Mouse (Mus musculus) lung, embryonic 16.5 days (tissue): ENCODE measurements around the gene 1700102P08Rik. TPM values are rescaled to one million over a fixed set of nuclear protein-coding genes. Genes with fewer than 3 reads are reported as not detected.

ENCODE experiments used
- ATAC-seq: fragments of 200-750 bp; cut with Nextera tagmentation; 2 replicates; pipeline ENCODE4 v1.8.0; 2017; ENCODE audit warnings: low read depth, mild to moderate bottlenecking, moderate library complexity
- H3K27ac ChIP-seq: fragments of 300-500 bp; sonication (generic); 2 replicates; pipeline ENCODE4 v1.5.1; 2014; ENCODE audit warnings: mild to moderate bottlenecking, control low read depth, low read length
- H3K27me3 ChIP-seq: fragments of 300-500 bp; sonication (generic); 2 replicates; pipeline ENCODE4 v1.6.1; 2014; ENCODE audit warnings: low read depth, low read length, mixed read lengths; ENCODE audit not compliant: control insufficient read depth, insufficient read depth
- H3K36me3 ChIP-seq: fragments of 300-500 bp; sonication (generic); 2 replicates; pipeline ENCODE4 v1.6.1; 2014; ENCODE audit warnings: low read length; ENCODE audit not compliant: control insufficient read depth, insufficient read depth
- H3K4me1 ChIP-seq: fragments of 300-500 bp; sonication (generic); replicated peaks from 2 replicates; pipeline ENCODE4 v1.6.1; 2014; ENCODE audit warnings: low read length, mixed read lengths; ENCODE audit not compliant: control insufficient read depth, insufficient read depth
- H3K4me2 ChIP-seq: fragments of 300-500 bp; sonication (generic); 2 replicates; pipeline ENCODE4 v1.6.1; 2014; ENCODE audit warnings: low read depth, low read length, control low read depth
- H3K4me3 ChIP-seq: fragments of 300-500 bp; sonication (generic); 2 replicates; pipeline ENCODE4 v1.5.1; 2014; ENCODE audit warnings: mild to moderate bottlenecking, low read length, control low read depth
- H3K9ac ChIP-seq: fragments of 300-500 bp; sonication (generic); 2 replicates; pipeline ENCODE4 v1.6.1; 2014; ENCODE audit warnings: low read length, control low read depth
- H3K9me3 ChIP-seq: fragments of 300-500 bp; sonication (generic); 2 replicates; pipeline ENCODE4 v1.6.1; 2016; ENCODE audit warnings: low read length; ENCODE audit not compliant: control insufficient read depth
- WGBS: fragments of 180-500 bp; shearing (Covaris S2); extraction: QIAGEN DNeasy Blood & Tissue Kit; methylation state at CpG from one replicate; pipeline ENCODE4 v1.1.7; 2014; 5-methylcytosine and 5-hydroxymethylcytosine counted together
- polyA plus RNA-seq: library from polyadenylated mRNA; unstranded; fragments of >200 nt; fragmentation: Nextera tagmentation; extraction: Ambion mirVana; gene quantifications from 2 replicates; pipeline ENCODE4 v1.2.1, GENCODE M21; 2015

Gene 1700102P08Rik
- polyA plus RNA-seq, 1 experiment from 2014 or later = 0.41 TPM

GRCm38 (mm10) chr9:108439176-108439575 lies 46.6 kb downstream of the 1700102P08Rik start:
- no peak for ATAC-seq

GRCm38 (mm10) chr9:108440485-108440884 lies 47.9 kb downstream of the 1700102P08Rik start:
- no peak for ATAC-seq
- peaks cover 16% of the 10 kb centered on the region for H3K4me1 ChIP-seq
- no peak overlapping the region for H3K27ac ChIP-seq
- H3K36me3 ChIP-seq = no peaks in the 10 kb centered on the region
- H3K4me3 ChIP-seq = no peak overlapping the region
- H3K9ac ChIP-seq = no peak overlapping the region
- no peaks in the 10 kb centered on the region for H3K9me3 ChIP-seq
- no peaks in the 10 kb centered on the region for H3K27me3 ChIP-seq
- H3K4me2 ChIP-seq = no peak overlapping the region
- WGBS = 60% methylated on average over 5 of the region's 5 CpGs

More at GRCm38 (mm10) chr9:108439176-108439575, 46.6 kb downstream of the 1700102P08Rik start:
- Histone ChIP-seq H3K4me1 (peaks cover 14% of the 10 kb centered on the region), H3K27ac (no peak overlapping the region), H3K36me3 (no peaks in the 10 kb centered on the region), H3K9ac (no peak overlapping the region), H3K27me3 (no peaks in the 10 kb centered on the region), H3K9me3 (no peaks in the 10 kb centered on the region), H3K4me2 (no peak overlapping the region), H3K4me3 (no peak overlapping the region)
- 84% methylated on average over 6 of the region's 6 CpGs for WGBS

GRCm38 (mm10) chr9:108441236-108441919 lies 48.8 kb downstream of the 1700102P08Rik start:
- ATAC-seq = 0 out of 2 replicates have a peak, but pooled peaks have one; percentile 18
- no peaks in the 10 kb centered on the region for H3K36me3 ChIP-seq
- H3K27ac ChIP-seq = peak overlapping the region; percentile 32; the same call in 1 of the 2 replicates
- WGBS = 76% methylated on average over 11 of the region's 11 CpGs
- no peaks in the 10 kb centered on the region for H3K27me3 ChIP-seq
- no peaks in the 10 kb centered on the region for H3K9me3 ChIP-seq
- H3K4me2 ChIP-seq = no peak overlapping the region
- H3K9ac ChIP-seq = no peak overlapping the region
- H3K4me1 ChIP-seq = peaks cover 16% of the 10 kb centered on the region
- no peak overlapping the region for H3K4me3 ChIP-seq

- no peak for ATAC-seq
- WGBS = 61% methylated on average over 9 of the region's 9 CpGs
- peaks cover 24% of the 10 kb centered on the region for H3K4me1 ChIP-seq
Measured at GRCm38 (mm10) chr9:108445125-108445524, 52.5 kb downstream of the 1700102P08Rik start.

GRCm38 (mm10) chr9:108449860-108450259 lies 57.3 kb downstream of the 1700102P08Rik start:
- peaks cover 30% of the 10 kb centered on the region for H3K4me1 ChIP-seq
- WGBS = 41% methylated on average over 4 of the region's 4 CpGs
- H3K27ac ChIP-seq = peak overlapping the region; percentile 65
- no peaks in the 10 kb centered on the region for H3K9me3 ChIP-seq
- no peak overlapping the region for H3K4me3 ChIP-seq
- no peaks in the 10 kb centered on the region for H3K27me3 ChIP-seq
- no peak for ATAC-seq
- H3K9ac ChIP-seq = 0 out of 2 replicates have a peak overlapping the region, but pooled peaks have one; percentile 29
- H3K36me3 ChIP-seq = peaks cover 4% of the 10 kb centered on the region
- H3K4me2 ChIP-seq = peak overlapping the region; percentile 88; the same call in 1 of the 2 replicates

More at GRCm38 (mm10) chr9:108445125-108445524, 52.5 kb downstream of the 1700102P08Rik start:
- no peak overlapping the region for H3K4me2 ChIP-seq
- H3K27me3 ChIP-seq = no peaks in the 10 kb centered on the region
- no peaks in the 10 kb centered on the region for H3K9me3 ChIP-seq
- no peak overlapping the region for H3K9ac ChIP-seq
- H3K36me3 ChIP-seq = peaks cover 4% of the 10 kb centered on the region
- no peak overlapping the region for H3K4me3 ChIP-seq
- H3K27ac ChIP-seq = no peak overlapping the region

GRCm38 (mm10) chr9:108450292-108451169 lies 57.9 kb downstream of the 1700102P08Rik start:
- H3K4me3 ChIP-seq = peak overlapping the region; percentile 17
- H3K27ac ChIP-seq = peak overlapping the region; percentile 65

GRCm38 (mm10) chr9:108451170-108451493 lies 58.5 kb downstream of the 1700102P08Rik start:
- Histone ChIP-seq H3K36me3 (peaks cover 4% of the 10 kb centered on the region), H3K27ac (peak overlapping the region; percentile 65; the same call in 1 of the 2 replicates), H3K27me3 (no peaks in the 10 kb centered on the region), H3K9me3 (no peaks in the 10 kb centered on the region), H3K9ac (peak overlapping the region; percentile 53; the same call in 1 of the 2 replicates), H3K4me2 (peak overlapping the region; percentile 88), H3K4me3 (peak overlapping the region; percentile 63), H3K4me1 (peaks cover 28% of the 10 kb centered on the region)
- ATAC-seq = no peak
- 84% methylated on average over 6 of the region's 6 CpGs for WGBS

More at GRCm38 (mm10) chr9:108450292-108451169, 57.9 kb downstream of the 1700102P08Rik start:
- peaks cover 4% of the 10 kb centered on the region for H3K36me3 ChIP-seq
- peaks cover 28% of the 10 kb centered on the region for H3K4me1 ChIP-seq
- peak overlapping the region; percentile 53 for H3K9ac ChIP-seq
- WGBS = 47% methylated on average over 21 of the region's 21 CpGs
- H3K9me3 ChIP-seq = no peaks in the 10 kb centered on the region
- peak overlapping the region; percentile 88 for H3K4me2 ChIP-seq
- ATAC-seq = peak; percentile 29
- no peaks in the 10 kb centered on the region for H3K27me3 ChIP-seq

GRCm38 (mm10) chr9:108451519-108452160 lies 59.0 kb downstream of the 1700102P08Rik start:
- Histone ChIP-seq H3K9me3 (no peaks in the 10 kb centered on the region), H3K36me3 (peaks cover 4% of the 10 kb centered on the region)

More at GRCm38 (mm10) chr9:108451519-108452160, 59.0 kb downstream of the 1700102P08Rik start:
- 46% methylated on average over 6 of the region's 6 CpGs for WGBS
- Histone ChIP-seq H3K27me3 (no peaks in the 10 kb centered on the region), H3K4me2 (peak overlapping the region; percentile 88), H3K9ac (peak overlapping the region; percentile 77), H3K4me1 (peaks cover 28% of the 10 kb centered on the region), H3K27ac (peak overlapping the region; percentile 77), H3K4me3 (peak overlapping the region; percentile 63)
- ATAC-seq = no peak; the same call in 1 of the 2 replicates
